In genomic region chr14:25523230-25524110, GRCm38 (mm10) we compare ENCODE assay signal across 8 mouse cellular contexts.
A peak's percentile ranks its signal among the peaks of the same experiment; 100 is the strongest.
DNase-seq lines count a peak whose midpoint lies in the region; ATAC-seq and TF ChIP-seq lines count a peak whose summit lies in the region.

No protein-coding gene starts in this region.

- no peak for ATAC-seq in forebrain, embryonic 11.5 days (replicated peaks; ENCODE audit: low FRiP score)
- no peak for ATAC-seq in forebrain, embryonic 14.5 days
- no peak for ATAC-seq in forebrain, embryonic 12.5 days (ENCODE audit: low FRiP score)
- ATAC-seq in intestine, postnatal 0 days = no peak
- ATAC-seq in liver, embryonic 16.5 days (ENCODE audit: low read depth) = peak; percentile 7; the same call in 1 of the 2 replicates

- no peaks in the 10 kb centered on the region for H3K27me3 ChIP-seq in forebrain, embryonic 11.5 days (ENCODE audit: control insufficient read depth, insufficient read depth, low read length)
- no peaks in the 10 kb centered on the region for H3K27me3 ChIP-seq in forebrain, embryonic 14.5 days (replicated peaks; ENCODE audit: control insufficient read depth, insufficient read depth, low read length)
- no peaks in the 10 kb centered on the region for H3K27me3 ChIP-seq in forebrain, embryonic 12.5 days
- H3K27me3 ChIP-seq in intestine, postnatal 0 days (replicated peaks; ENCODE audit: control insufficient read depth, insufficient read depth, low read length) = no peaks in the 10 kb centered on the region
- H3K27me3 ChIP-seq in liver, embryonic 16.5 days (ENCODE audit: control insufficient read depth, insufficient read depth, low read depth, low read length) = no peaks in the 10 kb centered on the region

- 72% methylated on average over 11 of the region's 11 CpGs for WGBS in forebrain, embryonic 11.5 days
- WGBS in forebrain, embryonic 14.5 days = 79% methylated on average over 11 of the region's 11 CpGs
- WGBS in forebrain, embryonic 12.5 days = 82% methylated on average over 11 of the region's 11 CpGs
- 47% methylated on average over 11 of the region's 11 CpGs for WGBS in intestine, postnatal 0 days
- WGBS in liver, embryonic 16.5 days (ENCODE audit: insufficient replicate concordance) = 31% methylated on average over 11 of the region's 11 CpGs

- H3K36me3 ChIP-seq in forebrain, embryonic 11.5 days (ENCODE audit: control insufficient read depth, insufficient read depth, low read length) = no peaks in the 10 kb centered on the region; the same call in 1 of the 2 replicates
- H3K36me3 ChIP-seq in forebrain, embryonic 14.5 days (ENCODE audit: control insufficient read depth, insufficient read depth, low read length) = peaks cover 7% of the 10 kb centered on the region; the same call in 1 of the 2 replicates
- H3K36me3 ChIP-seq in forebrain, embryonic 12.5 days (replicated peaks) = peaks cover 24% of the 10 kb centered on the region
- peaks cover 4% of the 10 kb centered on the region; the same call in 1 of the 2 replicates for H3K36me3 ChIP-seq in intestine, postnatal 0 days (ENCODE audit: control insufficient read depth, insufficient read depth)
- no peaks in the 10 kb centered on the region for H3K36me3 ChIP-seq in liver, embryonic 16.5 days (ENCODE audit: control insufficient read depth, insufficient read depth)

- H3K27ac ChIP-seq in forebrain, embryonic 11.5 days (ENCODE audit: low read depth, low read length) = 0 out of 2 replicates have a peak overlapping the region, but pooled peaks have one; percentile 25
- no peak overlapping the region for H3K27ac ChIP-seq in forebrain, embryonic 14.5 days (ENCODE audit: low read depth, low read length)
- peak overlapping the region; percentile 48; the same call in 1 of the 2 replicates for H3K27ac ChIP-seq in forebrain, embryonic 12.5 days
- peak overlapping the region; percentile 43 for H3K27ac ChIP-seq in intestine, postnatal 0 days (ENCODE audit: low read depth, low read length)
- peak overlapping the region; percentile 33 for H3K27ac ChIP-seq in liver, embryonic 16.5 days (ENCODE audit: low read length)

- no peaks in the 10 kb centered on the region for H3K9me3 ChIP-seq in forebrain, embryonic 11.5 days (ENCODE audit: control insufficient read depth, low read length)
- no peaks in the 10 kb centered on the region for H3K9me3 ChIP-seq in forebrain, embryonic 14.5 days (replicated peaks; ENCODE audit: control insufficient read depth, low read length)
- H3K9me3 ChIP-seq in forebrain, embryonic 12.5 days = no peaks in the 10 kb centered on the region
- H3K9me3 ChIP-seq in intestine, postnatal 0 days (ENCODE audit: control insufficient read depth) = no peaks in the 10 kb centered on the region
- no peaks in the 10 kb centered on the region for H3K9me3 ChIP-seq in liver, embryonic 16.5 days (replicated peaks; ENCODE audit: control insufficient read depth, low read length)

- H3K4me1 ChIP-seq in forebrain, embryonic 11.5 days (replicated peaks; ENCODE audit: control insufficient read depth, insufficient read depth, low read length) = peaks cover 23% of the 10 kb centered on the region
- peaks cover 17% of the 10 kb centered on the region for H3K4me1 ChIP-seq in forebrain, embryonic 14.5 days (ENCODE audit: control insufficient read depth, insufficient read depth, low read length)
- H3K4me1 ChIP-seq in forebrain, embryonic 12.5 days = peaks cover 69% of the 10 kb centered on the region
- peaks cover 14% of the 10 kb centered on the region for H3K4me1 ChIP-seq in intestine, postnatal 0 days (replicated peaks; ENCODE audit: control insufficient read depth, insufficient read depth, low read length)
- H3K4me1 ChIP-seq in liver, embryonic 16.5 days (ENCODE audit: control insufficient read depth, low read depth, low read length) = peaks cover 79% of the 10 kb centered on the region

- no peak for DNase-seq in forebrain, embryonic 11.5 days (ENCODE audit: low spot score)
- no peak for DNase-seq in forebrain, embryonic 14.5 days (ENCODE audit: low spot score)
- DNase-seq in right cerebral cortex, postnatal 4 days = no peak
- no peak for DNase-seq in thymus, postnatal 10 days (ENCODE audit: low spot score in 2 of 2)
- no peak for DNase-seq in gastrocnemius, adult 8-10 months (ENCODE audit: low spot score in 2 of 2)

- H3K4me3 ChIP-seq in forebrain, embryonic 11.5 days (ENCODE audit: low read depth, low read length) = no peak overlapping the region
- no peak overlapping the region for H3K4me3 ChIP-seq in forebrain, embryonic 14.5 days (ENCODE audit: low read depth, low read length)
- H3K4me3 ChIP-seq in forebrain, embryonic 12.5 days (replicated peaks) = no peak overlapping the region
- no peak overlapping the region for H3K4me3 ChIP-seq in intestine, postnatal 0 days (ENCODE audit: low read depth, low read length)
- H3K4me3 ChIP-seq in liver, embryonic 16.5 days (ENCODE audit: low read depth, low read length) = no peak overlapping the region

- no peak overlapping the region for H3K9ac ChIP-seq in forebrain, embryonic 11.5 days (ENCODE audit: low read length)
- H3K9ac ChIP-seq in forebrain, embryonic 14.5 days (ENCODE audit: low read length) = no peak overlapping the region
- H3K9ac ChIP-seq in forebrain, embryonic 12.5 days = no peak overlapping the region
- 0 out of 2 replicates have a peak overlapping the region, but pooled peaks have one; percentile 7 for H3K9ac ChIP-seq in intestine, postnatal 0 days (ENCODE audit: low read depth, low read length)
- peak overlapping the region; percentile 14; the same call in 1 of the 2 replicates for H3K9ac ChIP-seq in liver, embryonic 16.5 days (ENCODE audit: low read depth, low read length)

- TF ChIP-seq CTCF in intestine, postnatal 0 days (IDR thresholded peaks at IDR 0.05; ENCODE audit: low read depth) = peak; percentile 21; the same call in 1 of the 2 replicates

- no peak overlapping the region for H3K4me2 ChIP-seq in forebrain, embryonic 11.5 days (ENCODE audit: low read depth, low read length, severe bottlenecking)
- H3K4me2 ChIP-seq in forebrain, embryonic 14.5 days (ENCODE audit: low read length) = no peak overlapping the region
- no peak overlapping the region for H3K4me2 ChIP-seq in forebrain, embryonic 12.5 days
- no peak overlapping the region for H3K4me2 ChIP-seq in intestine, postnatal 0 days (replicated peaks; ENCODE audit: low read depth)
- no peak overlapping the region for H3K4me2 ChIP-seq in liver, embryonic 16.5 days (ENCODE audit: low read depth, low read length)

Comparison
In these comparisons a context has a peak if more than half of its experiments do, and no peak if none do; other contexts are left out.
1. H3K9ac ChIP-seq: peak in intestine, postnatal 0 days (single experiment) and liver, embryonic 16.5 days (single experiment); none in forebrain, embryonic 11.5 days (single experiment), forebrain, embryonic 14.5 days (single experiment) and forebrain, embryonic 12.5 days (single experiment).